12 mouse cellular contexts compared by ENCODE assay signal in genomic region chr4:80203916-80204315, GRCm38 (mm10).
DNase-seq lines count a peak whose midpoint lies in the region; ATAC-seq and TF ChIP-seq lines count a peak whose summit lies in the region.
"Had no signal": no experiment of that assay in that cellular context is flagged by ENCODE, and none has a peak within 500 bp of the region (broad histone marks: within the 10 kb centered on the region; RNA-seq: fewer than 3 reads in every experiment).

No protein-coding gene starts in this region.

- DNase-seq in embryonic facial prominence, embryonic 14.5 days (ENCODE audit: low spot score) = peak; percentile 26
- DNase-seq in embryonic facial prominence, embryonic 10.5 days (ENCODE audit: low spot score) = no peak
- peak; percentile 37 for DNase-seq in brain, embryonic 18.5 days (ENCODE audit: low read depth, low spot score)
- DNase-seq in layer of hippocampus, adult 2 months (ENCODE audit: low spot score in 2 of 2) = peak in 1 of 2 experiments; percentile 17
- DNase-seq in heart, postnatal 4 days = no peak
- DNase-seq in MN1 (ENCODE audit: low spot score) = no peak
- DNase-seq: adrenal gland, postnatal 14 days; kidney, adult 8-10 months had no signal

- no peak for ATAC-seq in embryonic facial prominence, embryonic 14.5 days (ENCODE audit: low read depth)
- peak; percentile 93 for ATAC-seq in midbrain, embryonic 16.5 days
- ATAC-seq in activated CD4-positive, CD25-positive, alpha-beta regulatory T cell, adult 4 months = no peak
- ATAC-seq: lung, postnatal 0 days; Patski had no signal

- H3K9me3 ChIP-seq in embryonic facial prominence, embryonic 14.5 days (ENCODE audit: control insufficient read depth, low read length) = no peaks in the 10 kb centered on the region
- no peaks in the 10 kb centered on the region for H3K9me3 ChIP-seq in embryonic facial prominence, embryonic 10.5 days
- no peaks in the 10 kb centered on the region for H3K9me3 ChIP-seq in midbrain, embryonic 16.5 days (replicated peaks; ENCODE audit: control insufficient read depth, low read length, poor library complexity, severe bottlenecking)

- H3K27ac ChIP-seq in embryonic facial prominence, embryonic 14.5 days (replicated peaks; ENCODE audit: low read depth, low read length) = no peak overlapping the region
- no peak overlapping the region for H3K27ac ChIP-seq in embryonic facial prominence, embryonic 10.5 days (replicated peaks)
- peak overlapping the region; percentile 16; the same call in 1 of the 2 replicates for H3K27ac ChIP-seq in layer of hippocampus, adult 2 months
- no peak overlapping the region for H3K27ac ChIP-seq in midbrain, embryonic 16.5 days (ENCODE audit: low read length)

- H3K36me3 ChIP-seq in embryonic facial prominence, embryonic 14.5 days (ENCODE audit: control insufficient read depth, insufficient read depth, low read length) = no peaks in the 10 kb centered on the region
- H3K36me3 ChIP-seq in embryonic facial prominence, embryonic 10.5 days (replicated peaks) = no peaks in the 10 kb centered on the region
- no peaks in the 10 kb centered on the region for H3K36me3 ChIP-seq in midbrain, embryonic 16.5 days (ENCODE audit: control insufficient read depth, insufficient read depth, low read length)

- 79% methylated on average over 6 of the region's 6 CpGs for WGBS in embryonic facial prominence, embryonic 14.5 days
- WGBS in embryonic facial prominence, embryonic 10.5 days = 93% methylated on average over 6 of the region's 6 CpGs
- WGBS in midbrain, embryonic 16.5 days = 75% methylated on average over 6 of the region's 6 CpGs

- H3K27me3 ChIP-seq in embryonic facial prominence, embryonic 14.5 days (replicated peaks; ENCODE audit: control insufficient read depth, insufficient read depth, low read length) = no peaks in the 10 kb centered on the region
- no peaks in the 10 kb centered on the region for H3K27me3 ChIP-seq in embryonic facial prominence, embryonic 10.5 days (replicated peaks; ENCODE audit: low read depth, poor library complexity, severe bottlenecking)
- H3K27me3 ChIP-seq in midbrain, embryonic 16.5 days (ENCODE audit: control insufficient read depth, insufficient read depth, low read depth, low read length) = no peaks in the 10 kb centered on the region
- H3K27me3 ChIP-seq: Patski had no signal

- no peak for TF ChIP-seq CTCF in layer of hippocampus, adult 2 months (conservative IDR thresholded peaks at IDR 0.05)

- no peak overlapping the region for H3K9ac ChIP-seq in embryonic facial prominence, embryonic 14.5 days (ENCODE audit: low read depth, low read length)
- H3K9ac ChIP-seq in midbrain, embryonic 16.5 days (ENCODE audit: low read depth, low read length) = no peak overlapping the region

- H3K4me3 ChIP-seq in embryonic facial prominence, embryonic 14.5 days (ENCODE audit: low read depth, low read length) = no peak overlapping the region
- no peak overlapping the region for H3K4me3 ChIP-seq in embryonic facial prominence, embryonic 10.5 days
- peak overlapping the region; percentile 8; the same call in 1 of the 2 replicates for H3K4me3 ChIP-seq in layer of hippocampus, adult 2 months
- H3K4me3 ChIP-seq in midbrain, embryonic 16.5 days (ENCODE audit: low read depth, low read length) = no peak overlapping the region

- H3K4me1 ChIP-seq in embryonic facial prominence, embryonic 14.5 days (ENCODE audit: control insufficient read depth, insufficient read depth, low read length) = no peaks in the 10 kb centered on the region
- no peaks in the 10 kb centered on the region for H3K4me1 ChIP-seq in embryonic facial prominence, embryonic 10.5 days
- no peaks in the 10 kb centered on the region for H3K4me1 ChIP-seq in midbrain, embryonic 16.5 days (ENCODE audit: control insufficient read depth, insufficient read depth, low read length)

- H3K4me2 ChIP-seq in embryonic facial prominence, embryonic 14.5 days (ENCODE audit: low read depth, low read length) = no peak overlapping the region
- H3K4me2 ChIP-seq in midbrain, embryonic 16.5 days (ENCODE audit: low read length) = no peak overlapping the region

Comparison
In these comparisons a context has a peak if more than half of its experiments do, and no peak if none do; other contexts are left out.
1. DNase-seq: peak in embryonic facial prominence, embryonic 14.5 days (single experiment) and brain, embryonic 18.5 days (single experiment); none in embryonic facial prominence, embryonic 10.5 days (single experiment), heart, postnatal 4 days (single experiment) and MN1 (single experiment).